Mouse (Mus musculus): ENCODE measurements around the gene Calb2. TPM values are rescaled to one million over a fixed set of nuclear protein-coding genes. Genes with fewer than 3 reads are reported as not detected.

Calb2 gene
- polyA plus RNA-seq, 1 experiment from 2014 or later, result 0.21 TPM

DNA sequence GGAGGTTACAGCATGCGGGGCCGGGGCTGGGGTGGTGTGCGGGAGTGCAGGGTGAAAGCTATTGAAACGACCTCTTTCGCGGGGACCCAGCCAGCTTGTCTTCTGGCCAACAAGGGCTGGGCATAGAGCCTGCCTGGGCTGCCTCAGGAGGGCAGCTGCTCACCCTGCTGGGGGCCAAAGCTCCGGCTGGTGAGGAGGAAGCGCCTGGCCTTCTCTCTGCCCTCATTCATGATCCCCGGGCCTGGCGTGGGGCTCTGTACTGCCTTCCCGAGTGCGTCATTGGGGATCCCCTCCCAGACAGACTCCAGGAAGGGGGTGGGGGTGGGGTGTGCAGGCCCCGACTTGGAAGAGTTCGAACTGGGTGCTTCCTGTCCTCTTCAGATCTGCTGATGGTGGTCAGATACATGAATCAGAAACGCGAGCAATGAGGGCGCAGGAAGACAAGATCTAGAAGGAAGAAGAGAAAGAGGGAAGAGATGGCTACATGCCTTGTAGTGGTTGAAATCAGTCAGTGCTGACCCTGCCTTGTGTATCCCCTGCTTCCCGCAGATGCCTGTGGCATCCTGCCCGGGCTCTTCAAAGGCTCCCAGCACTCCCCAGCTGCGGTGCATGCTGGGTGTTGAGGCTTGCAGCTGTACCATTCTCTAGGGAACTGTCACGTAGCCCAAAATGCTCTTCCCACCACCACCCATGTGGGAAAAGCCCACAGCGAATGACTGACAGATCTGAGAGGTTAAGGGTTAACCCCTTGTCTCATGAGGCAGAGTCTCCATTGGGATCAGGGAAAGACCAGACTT, 9.5 kb upstream of the Calb2 start:
- no peak overlapping the region for H3K9ac ChIP-seq
- peaks cover 3% of the 10 kb centered on the region; the same call in 1 of the 2 replicates for H3K27me3 ChIP-seq
- no peak overlapping the region for H3K27ac ChIP-seq
- no peaks in the 10 kb centered on the region for H3K9me3 ChIP-seq (replicated peaks)
- no peaks in the 10 kb centered on the region for H3K36me3 ChIP-seq
- no peak overlapping the region for H3K4me3 ChIP-seq (replicated peaks)
- 21% methylated on average over 22 of the region's 22 CpGs for WGBS
- H3K4me1 ChIP-seq, result peaks cover 8% of the 10 kb centered on the region; the same call in 1 of the 2 replicates
- no peak for ATAC-seq (replicated peaks; ENCODE audit: low FRiP score)
- H3K4me2 ChIP-seq, result 0 out of 2 replicates have a peak overlapping the region, but pooled peaks have one; percentile 7

DNA sequence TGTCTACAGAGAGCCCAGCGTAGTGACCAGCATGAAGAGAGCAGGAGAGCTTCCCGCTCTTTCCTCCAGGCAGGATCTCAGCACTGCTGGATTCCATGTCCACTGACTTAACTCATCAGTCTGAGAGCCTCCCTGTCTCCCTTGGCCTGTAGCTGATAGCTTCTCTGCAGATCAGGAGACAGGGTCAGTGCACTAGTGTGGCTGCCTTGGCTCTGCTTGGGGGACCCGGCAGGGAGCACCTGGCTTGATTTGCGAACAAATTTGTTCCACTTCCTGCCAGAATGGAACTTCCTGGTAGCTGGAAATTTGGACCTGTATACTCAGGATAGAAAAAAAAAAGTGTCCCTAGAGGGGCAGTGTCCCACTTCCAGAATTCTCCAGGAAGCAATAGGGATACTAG, 6.8 kb upstream of the Calb2 start:
- Histone ChIP-seq H3K36me3 (no peaks in the 10 kb centered on the region), H3K27ac (no peak overlapping the region), H3K4me1 (peaks cover 8% of the 10 kb centered on the region; the same call in 1 of the 2 replicates), H3K4me3 (replicated peaks) (no peak overlapping the region), H3K27me3 (peaks cover 10% of the 10 kb centered on the region), H3K4me2 (no peak overlapping the region), H3K9ac (no peak overlapping the region), H3K9me3 (replicated peaks) (no peaks in the 10 kb centered on the region)
- no peak for ATAC-seq (replicated peaks; ENCODE audit: low FRiP score)
- 81% methylated on average over 4 of the region's 4 CpGs for WGBS

DNA sequence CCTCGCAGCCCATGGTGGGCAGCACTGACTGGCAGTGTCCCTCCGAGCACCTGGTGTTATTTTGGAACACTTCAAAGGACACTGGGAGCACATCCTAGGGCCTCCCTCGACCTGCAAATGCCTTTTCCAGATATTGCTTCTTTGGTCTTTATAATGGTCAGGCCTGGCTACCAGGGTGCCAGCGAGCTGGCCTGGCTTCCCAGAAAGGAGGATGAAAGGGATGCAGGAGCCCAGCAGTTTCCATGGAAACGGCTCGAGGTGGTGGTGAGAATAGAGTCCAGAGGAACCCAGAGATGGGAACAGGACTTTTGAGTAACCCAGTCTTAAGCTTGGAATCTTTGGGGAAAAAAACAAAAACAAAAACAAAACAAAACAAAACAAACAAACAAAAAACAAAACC, 4.2 kb upstream of the Calb2 start:
- no peak overlapping the region for H3K27ac ChIP-seq
- H3K4me1 ChIP-seq, result peaks cover 7% of the 10 kb centered on the region; the same call in 1 of the 2 replicates
- H3K4me3 ChIP-seq (replicated peaks), result no peak overlapping the region
- no peak overlapping the region for H3K9ac ChIP-seq
- H3K9me3 ChIP-seq (replicated peaks), result no peaks in the 10 kb centered on the region
- H3K27me3 ChIP-seq, result peaks cover 36% of the 10 kb centered on the region
- ATAC-seq (replicated peaks; ENCODE audit: low FRiP score), result no peak
- H3K4me2 ChIP-seq, result no peak overlapping the region
- 58% methylated on average over 6 of the region's 6 CpGs for WGBS
- no peaks in the 10 kb centered on the region for H3K36me3 ChIP-seq

DNA sequence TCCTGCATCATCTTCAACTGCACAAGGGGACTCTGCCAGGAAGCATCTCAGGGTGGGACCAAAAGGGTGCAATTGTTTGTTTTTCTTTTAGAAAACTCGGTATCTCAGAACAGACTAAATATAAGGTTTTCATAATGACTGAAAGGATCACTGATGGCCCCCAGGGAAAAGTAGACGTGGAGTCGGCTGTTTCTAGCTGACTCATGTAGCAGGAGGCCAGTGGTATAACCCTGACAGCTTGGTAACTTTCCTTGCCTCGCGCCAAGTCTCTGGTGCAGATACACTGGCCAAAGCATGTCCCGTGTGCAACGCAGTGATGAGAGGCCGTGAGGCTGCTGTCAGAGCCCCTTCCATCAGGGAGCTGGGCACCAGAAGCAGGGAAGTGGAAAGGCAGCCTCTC, 1.7 kb downstream of the Calb2 start:
- H3K27ac ChIP-seq, result no peak overlapping the region
- H3K4me2 ChIP-seq, result no peak overlapping the region
- H3K36me3 ChIP-seq, result no peaks in the 10 kb centered on the region
- no peak overlapping the region for H3K9ac ChIP-seq
- WGBS, result 74% methylated on average over 8 of the region's 8 CpGs
- H3K27me3 ChIP-seq, result peaks cover 42% of the 10 kb centered on the region
- no peak for ATAC-seq (replicated peaks; ENCODE audit: low FRiP score)
- peaks cover 7% of the 10 kb centered on the region; the same call in 1 of the 2 replicates for H3K4me1 ChIP-seq
- H3K4me3 ChIP-seq (replicated peaks), result no peak overlapping the region
- H3K9me3 ChIP-seq (replicated peaks), result no peaks in the 10 kb centered on the region

DNA sequence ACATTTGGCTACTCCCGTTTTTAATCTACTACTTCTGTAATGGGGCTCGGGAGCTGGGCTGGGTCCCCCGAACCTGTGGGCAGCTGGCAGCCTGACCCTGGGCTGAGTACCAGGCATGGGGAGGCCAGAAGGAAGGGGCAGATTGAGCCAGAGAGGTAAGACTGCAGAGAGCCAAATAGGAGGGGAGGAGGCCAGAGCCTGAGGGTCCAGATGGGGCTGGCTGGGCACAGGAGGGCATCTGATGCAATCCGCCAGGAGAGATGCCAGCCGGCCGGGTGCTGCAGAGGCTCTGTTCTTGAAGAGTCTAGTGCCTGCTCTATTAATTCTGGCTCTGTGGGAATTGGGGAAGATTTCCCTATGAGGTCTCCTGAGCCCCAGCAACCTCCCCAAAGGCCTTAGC, 6.0 kb downstream of the Calb2 start:
- Histone ChIP-seq H3K4me2 (no peak overlapping the region), H3K27me3 (peaks cover 11% of the 10 kb centered on the region), H3K9me3 (replicated peaks) (no peaks in the 10 kb centered on the region), H3K27ac (no peak overlapping the region), H3K9ac (no peak overlapping the region), H3K4me3 (replicated peaks) (no peak overlapping the region), H3K36me3 (no peaks in the 10 kb centered on the region), H3K4me1 (no peaks in the 10 kb centered on the region)
- ATAC-seq (replicated peaks; ENCODE audit: low FRiP score), result no peak
- 85% methylated on average over 6 of the region's 6 CpGs for WGBS

DNA sequence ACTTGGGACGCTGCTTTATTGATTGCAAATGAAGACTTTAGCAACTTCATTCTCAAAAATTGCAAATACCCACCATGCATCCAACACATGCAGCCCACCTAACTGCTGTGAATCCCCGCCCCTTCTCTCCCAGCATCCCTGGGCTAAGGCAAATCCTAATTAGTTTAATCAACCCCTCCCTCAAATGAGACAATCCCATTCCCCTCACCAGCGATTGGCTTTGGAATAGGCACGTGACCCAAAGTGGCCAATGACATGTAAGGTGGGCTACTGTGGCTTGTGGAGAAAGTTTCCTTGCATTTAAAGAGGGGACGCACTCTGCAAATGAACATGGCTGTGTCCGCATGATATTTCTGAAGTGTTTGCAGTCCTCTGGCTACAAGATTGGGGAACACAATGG, 15.1 kb downstream of the Calb2 start:
- no peaks in the 10 kb centered on the region for H3K36me3 ChIP-seq
- no peaks in the 10 kb centered on the region for H3K9me3 ChIP-seq (replicated peaks)
- no peaks in the 10 kb centered on the region for H3K27me3 ChIP-seq
- WGBS, result 74% methylated on average over 6 of the region's 6 CpGs
- no peak overlapping the region for H3K4me2 ChIP-seq
- no peak overlapping the region for H3K27ac ChIP-seq
- ATAC-seq (replicated peaks; ENCODE audit: low FRiP score), result no peak
- H3K4me1 ChIP-seq, result no peaks in the 10 kb centered on the region
- H3K4me3 ChIP-seq (replicated peaks), result no peak overlapping the region
- no peak overlapping the region for H3K9ac ChIP-seq

DNA sequence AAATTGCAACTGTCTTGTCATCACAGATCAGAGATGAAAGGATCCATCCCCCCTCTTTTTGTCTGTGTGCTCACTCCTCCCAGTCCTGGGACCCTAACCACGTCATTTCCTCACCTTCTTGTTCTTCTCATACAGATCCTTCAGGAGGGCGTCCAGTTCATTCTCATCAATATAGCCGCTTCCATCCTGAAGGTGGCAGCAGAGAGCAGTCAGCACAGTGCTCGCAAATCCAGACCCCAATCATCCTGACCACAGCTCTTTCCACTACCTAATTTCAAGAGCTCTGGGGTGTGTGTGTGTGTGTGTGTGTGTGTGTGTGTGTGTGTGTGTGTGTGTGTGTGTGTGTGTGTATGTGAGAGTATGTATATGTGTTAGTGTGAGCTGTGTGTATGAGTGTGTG, 22.5 kb downstream of the Calb2 start:
- no peak overlapping the region for H3K4me2 ChIP-seq
- H3K9me3 ChIP-seq (replicated peaks), result no peaks in the 10 kb centered on the region
- H3K4me3 ChIP-seq (replicated peaks), result no peak overlapping the region
- WGBS, result 3% methylated on average over 4 of the region's 4 CpGs
- no peak overlapping the region for H3K27ac ChIP-seq
- no peaks in the 10 kb centered on the region for H3K4me1 ChIP-seq
- no peaks in the 10 kb centered on the region for H3K36me3 ChIP-seq
- 0 out of 2 replicates have a peak, but pooled peaks have one; percentile 54 for ATAC-seq (replicated peaks; ENCODE audit: low FRiP score)
- H3K27me3 ChIP-seq, result no peaks in the 10 kb centered on the region
- H3K9ac ChIP-seq, result no peak overlapping the region

DNA sequence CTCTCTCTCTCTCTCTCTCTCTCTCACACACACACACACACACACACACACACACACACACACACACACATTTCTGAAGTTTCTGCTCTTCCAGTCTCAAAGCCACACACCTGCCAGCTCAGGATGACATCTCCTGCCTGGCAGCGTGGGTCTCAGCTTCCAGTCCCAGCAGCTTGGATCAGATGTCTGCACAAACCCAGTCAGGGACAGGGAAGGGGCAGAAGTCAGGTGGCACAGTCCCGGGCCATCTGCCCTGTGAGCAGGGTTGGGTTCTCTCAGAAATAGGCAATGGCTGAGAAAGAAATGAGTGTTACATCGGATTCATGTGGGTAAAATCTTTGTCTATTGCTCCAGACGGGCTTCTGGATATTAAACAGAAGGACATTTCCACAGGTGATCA, 27.2 kb downstream of the Calb2 start:
- WGBS, result 57% methylated on average over 4 of the region's 4 CpGs
- Histone ChIP-seq H3K27me3 (no peaks in the 10 kb centered on the region), H3K9me3 (replicated peaks) (no peaks in the 10 kb centered on the region), H3K4me2 (no peak overlapping the region), H3K9ac (no peak overlapping the region), H3K27ac (no peak overlapping the region), H3K36me3 (no peaks in the 10 kb centered on the region), H3K4me1 (no peaks in the 10 kb centered on the region), H3K4me3 (replicated peaks) (no peak overlapping the region)
- ATAC-seq (replicated peaks; ENCODE audit: low FRiP score), result no peak

DNA sequence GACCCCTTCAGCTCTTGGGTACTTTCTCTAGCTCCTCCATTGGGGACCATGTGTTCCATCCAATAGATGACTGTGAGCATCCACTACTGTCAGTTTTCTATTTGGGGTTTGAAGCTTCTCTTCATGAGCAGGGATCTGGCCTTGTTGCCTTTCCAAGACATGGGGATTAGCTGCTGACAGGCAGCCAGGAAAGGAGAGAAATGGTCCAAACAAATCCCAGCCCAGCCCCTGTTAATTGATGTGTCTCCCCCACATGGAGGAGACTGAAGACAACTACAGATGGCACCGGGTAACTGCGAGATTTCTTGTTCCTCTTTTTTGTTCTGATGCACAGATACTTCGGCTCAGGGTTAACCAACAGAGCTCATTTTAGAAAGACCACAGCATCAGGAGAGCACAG, 27.9 kb downstream of the Calb2 start:
- no peak overlapping the region for H3K4me3 ChIP-seq (replicated peaks)
- H3K27me3 ChIP-seq, result no peaks in the 10 kb centered on the region
- WGBS, result 75% methylated on average over 3 of the region's 3 CpGs
- H3K4me1 ChIP-seq, result no peaks in the 10 kb centered on the region
- H3K9ac ChIP-seq, result no peak overlapping the region
- no peaks in the 10 kb centered on the region for H3K36me3 ChIP-seq
- H3K9me3 ChIP-seq (replicated peaks), result no peaks in the 10 kb centered on the region
- no peak overlapping the region for H3K4me2 ChIP-seq
- no peak overlapping the region for H3K27ac ChIP-seq
- ATAC-seq (replicated peaks; ENCODE audit: low FRiP score), result no peak

DNA sequence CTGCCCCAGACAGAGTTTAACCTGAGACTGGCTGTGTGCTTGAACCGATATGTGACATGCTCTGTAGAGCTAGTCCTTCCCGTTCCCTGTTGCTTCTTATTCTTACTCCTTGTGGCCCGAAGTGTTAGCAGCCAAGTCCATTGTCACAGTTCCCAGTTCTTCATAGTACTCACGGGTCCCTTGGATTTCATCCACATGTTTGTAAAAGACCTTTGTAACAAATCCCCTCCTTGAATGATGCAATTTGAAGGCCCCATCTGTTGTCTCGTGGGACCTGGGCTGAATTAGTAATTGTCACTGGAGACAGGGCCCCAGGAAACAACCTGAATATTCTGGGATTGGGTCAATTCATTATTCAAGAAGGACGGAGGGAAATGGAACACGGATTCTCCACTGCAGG, 32.5 kb downstream of the Calb2 start:
- Histone ChIP-seq H3K4me1 (no peaks in the 10 kb centered on the region), H3K9ac (no peak overlapping the region), H3K4me3 (replicated peaks) (no peak overlapping the region), H3K36me3 (no peaks in the 10 kb centered on the region), H3K27ac (no peak overlapping the region), H3K4me2 (no peak overlapping the region), H3K27me3 (no peaks in the 10 kb centered on the region), H3K9me3 (replicated peaks) (no peaks in the 10 kb centered on the region)
- ATAC-seq (replicated peaks; ENCODE audit: low FRiP score), result no peak
- 84% methylated on average over 7 of the region's 7 CpGs for WGBS

DNA sequence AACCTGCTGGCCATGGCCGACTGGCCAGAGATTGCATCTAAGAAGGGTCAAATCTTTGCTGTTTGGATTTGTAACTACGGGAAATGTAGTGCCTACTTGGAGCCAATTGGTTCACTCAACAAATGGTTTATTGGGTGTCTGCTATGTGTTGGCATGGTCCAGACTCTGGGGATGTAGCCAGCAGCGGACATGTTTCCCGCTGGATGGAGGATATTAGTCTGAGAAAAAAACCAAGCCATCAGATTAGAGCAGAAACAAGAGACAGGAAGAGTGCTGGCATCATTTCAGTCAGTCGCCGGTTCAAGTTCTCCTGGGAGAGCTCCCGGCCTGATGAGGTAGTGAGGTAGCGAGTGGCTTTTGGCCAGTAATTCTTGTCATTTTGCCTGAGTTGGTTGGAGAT, 33.8 kb downstream of the Calb2 start:
- no peaks in the 10 kb centered on the region for H3K9me3 ChIP-seq (replicated peaks)
- no peak overlapping the region for H3K27ac ChIP-seq
- H3K4me1 ChIP-seq, result no peaks in the 10 kb centered on the region
- H3K9ac ChIP-seq, result no peak overlapping the region
- no peaks in the 10 kb centered on the region for H3K36me3 ChIP-seq
- WGBS, result 94% methylated on average over 8 of the region's 8 CpGs
- no peak overlapping the region for H3K4me3 ChIP-seq (replicated peaks)
- ATAC-seq (replicated peaks; ENCODE audit: low FRiP score), result no peak
- H3K4me2 ChIP-seq, result no peak overlapping the region
- H3K27me3 ChIP-seq, result no peaks in the 10 kb centered on the region

DNA sequence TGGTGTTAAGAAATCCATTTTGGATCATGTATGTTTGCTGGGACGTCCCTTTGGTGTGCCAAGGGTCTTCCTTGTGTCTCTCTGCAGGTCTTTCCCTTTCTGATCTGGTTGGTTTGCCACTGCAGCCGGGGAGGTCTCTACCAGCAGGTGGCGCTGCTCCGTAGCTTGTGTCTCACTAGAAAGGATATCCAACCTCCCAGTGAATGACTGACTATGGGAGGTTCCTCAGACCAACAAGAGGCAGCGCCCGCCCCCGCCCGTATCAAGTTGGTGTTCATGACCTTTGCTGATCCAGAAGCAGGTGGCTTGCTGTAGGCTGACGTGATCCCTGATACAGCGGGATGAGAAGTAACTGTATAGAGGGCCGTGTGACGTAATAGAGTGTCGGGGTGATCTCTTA, 37.5 kb downstream of the Calb2 start:
- ATAC-seq (replicated peaks; ENCODE audit: low FRiP score), result 0 out of 2 replicates have a peak, but pooled peaks have one; percentile 33
- H3K9ac ChIP-seq, result no peak overlapping the region
- H3K9me3 ChIP-seq (replicated peaks), result no peaks in the 10 kb centered on the region
- no peaks in the 10 kb centered on the region for H3K27me3 ChIP-seq
- WGBS, result 14% methylated on average over 13 of the region's 13 CpGs
- H3K4me3 ChIP-seq (replicated peaks), result no peak overlapping the region
- no peak overlapping the region for H3K27ac ChIP-seq
- H3K36me3 ChIP-seq, result no peaks in the 10 kb centered on the region
- no peaks in the 10 kb centered on the region for H3K4me1 ChIP-seq
- 0 out of 2 replicates have a peak overlapping the region, but pooled peaks have one; percentile 13 for H3K4me2 ChIP-seq

DNA sequence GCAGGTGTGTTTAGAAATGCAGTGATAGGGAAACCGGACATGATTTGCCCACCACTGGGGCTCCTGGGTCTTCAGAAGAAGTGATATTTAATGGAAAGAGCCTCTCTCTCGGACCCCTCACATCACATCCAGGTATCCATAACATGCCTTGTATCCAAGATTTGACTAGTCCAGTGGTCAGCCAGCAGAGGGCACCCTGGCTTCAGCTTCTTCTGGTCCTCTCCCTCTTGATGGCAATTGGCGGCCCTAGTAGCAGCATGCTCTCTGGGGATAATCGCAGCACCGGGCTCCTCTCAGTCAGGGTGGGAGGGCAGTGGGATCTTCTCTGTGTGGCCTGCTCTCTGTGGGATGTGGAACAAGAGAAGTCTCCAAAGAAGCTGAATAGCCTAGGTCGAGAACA, 48.3 kb downstream of the Calb2 start:
- H3K9ac ChIP-seq, result no peak overlapping the region
- no peak overlapping the region for H3K4me2 ChIP-seq
- 40% methylated on average over 6 of the region's 6 CpGs for WGBS
- ATAC-seq (replicated peaks; ENCODE audit: low FRiP score), result no peak
- H3K27me3 ChIP-seq, result no peaks in the 10 kb centered on the region
- H3K27ac ChIP-seq, result no peak overlapping the region
- H3K4me1 ChIP-seq, result no peaks in the 10 kb centered on the region
- H3K9me3 ChIP-seq (replicated peaks), result no peaks in the 10 kb centered on the region
- H3K36me3 ChIP-seq, result no peaks in the 10 kb centered on the region
- H3K4me3 ChIP-seq (replicated peaks), result no peak overlapping the region

All from kidney, embryonic 15.5 days (tissue).